Mouse (Mus musculus) megakaryocyte, embryonic 14.5 days (primary cell): ENCODE measurements around the gene Krt34.

Source experiments
- FLI1 ChIP-seq: IDR thresholded peaks from 2 replicates; pipeline ENCODE4 v1.6.1; 2012; ENCODE audit warnings: low read length, inconsistent platforms, mixed read lengths
- GATA1 ChIP-seq: IDR thresholded peaks from 3 replicates; pipeline ENCODE4 v1.6.1; 2012; ENCODE audit warnings: mixed read lengths, low read length, inconsistent platforms, borderline replicate concordance

DNA sequence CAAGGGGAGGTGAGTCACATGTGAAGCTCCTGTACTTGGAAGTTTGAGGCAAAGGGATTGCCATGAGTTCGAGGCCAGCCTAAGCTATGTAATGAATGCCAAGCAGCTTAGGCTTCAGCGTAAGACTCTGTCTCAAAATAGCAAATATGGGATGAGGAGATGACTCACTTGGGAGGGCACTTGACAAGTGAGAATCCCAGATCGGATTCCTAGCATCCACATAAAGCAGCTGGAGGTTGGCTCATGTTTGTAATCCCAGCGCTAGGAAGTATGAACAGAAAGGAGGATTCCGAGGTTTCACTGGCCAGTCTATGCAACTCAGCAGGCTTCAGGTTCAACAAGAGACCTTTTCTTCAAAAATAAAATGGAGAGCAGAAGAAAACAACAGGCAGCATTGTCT is 19.9 kb downstream of the Krt34 start:
- TF ChIP-seq GATA1, result no peak
- no peak for TF ChIP-seq FLI1
